Mouse (Mus musculus): ENCODE results near the gene Krtap4-13. TPM values are rescaled to one million over a fixed set of nuclear protein-coding genes. Genes with fewer than 3 reads are reported as not detected.
"Not testable (repeated sequence)": the region's sequence is repeated elsewhere in the genome, so short reads cannot be mapped to it uniquely, and the experiment has no call there.

Gene Krtap4-13
- polyA plus RNA-seq (2015; fragmentation: Nextera tagmentation; extraction: Ambion mirVana), result not detected in 2 replicates

DNA sequence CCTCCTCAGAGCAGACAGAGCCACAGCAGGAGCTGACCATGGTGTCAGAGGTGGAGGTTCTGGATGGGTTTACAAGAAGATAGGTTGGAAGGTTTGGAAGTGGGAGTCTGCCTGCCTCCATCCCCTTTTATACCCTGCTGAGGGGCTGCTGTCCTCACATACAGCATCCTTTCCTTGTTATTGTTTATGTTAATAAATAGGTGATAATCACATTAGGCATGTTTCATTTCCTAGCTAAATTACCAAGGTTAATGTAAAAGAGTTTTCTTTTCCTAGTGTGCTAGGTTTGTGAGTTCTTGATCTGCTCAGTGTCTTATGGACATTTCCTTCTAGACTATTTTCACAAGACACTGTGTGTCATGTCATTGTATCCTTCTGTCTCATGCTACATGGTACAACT is at the start of gene Krtap4-13:
Gene Krtap4-13, minus strand, starts transcription at position 101 of the 400 bp plus-strand sequence.
- not testable (repeated sequence) for H3K27ac ChIP-seq; H3K36me3 ChIP-seq; H3K27me3 ChIP-seq (replicated peaks); H3K4me1 ChIP-seq (replicated peaks); H3K4me2 ChIP-seq (replicated peaks); ATAC-seq; H3K4me3 ChIP-seq (replicated peaks); H3K9me3 ChIP-seq; H3K9ac ChIP-seq

GRCm38 (mm10) chr11:99858761-99859160 is 49.1 kb upstream of the Krtap4-13 start:
- no peak for ATAC-seq
- no peaks in the 10 kb centered on the region for H3K9me3 ChIP-seq
- H3K4me3 ChIP-seq (replicated peaks), result no peak overlapping the region
- H3K36me3 ChIP-seq, result no peaks in the 10 kb centered on the region
- no peak overlapping the region for H3K27ac ChIP-seq
- 75% methylated on average over 2 of the region's 2 CpGs for WGBS
- no peak overlapping the region for H3K4me2 ChIP-seq (replicated peaks)
- H3K4me1 ChIP-seq (replicated peaks), result no peaks in the 10 kb centered on the region
- no peak overlapping the region for H3K9ac ChIP-seq
- no peaks in the 10 kb centered on the region for H3K27me3 ChIP-seq (replicated peaks)

DNA sequence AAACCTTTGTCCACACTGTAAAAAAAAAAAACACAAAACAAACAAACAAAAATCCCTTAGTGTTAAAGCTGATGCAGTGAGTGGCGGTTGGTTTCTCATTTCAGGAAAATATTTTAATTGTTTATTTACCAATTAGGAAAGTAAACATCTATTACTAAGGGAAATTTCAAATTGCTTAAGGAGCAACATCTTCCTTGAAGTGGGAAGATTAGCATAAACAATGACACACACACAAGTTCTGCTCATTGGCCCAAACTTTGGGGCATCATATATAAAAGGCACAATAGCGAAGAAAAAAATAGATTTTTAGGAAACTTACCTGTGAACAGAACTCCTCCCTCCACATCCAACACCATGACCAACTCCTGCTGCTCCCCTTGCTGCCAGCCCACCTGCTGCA is 47.9 kb upstream of the Krtap4-13 start, which contains the start of gene Gm11568:
Gene Gm11568, plus strand, starts transcription at position 301 of the 400 bp plus-strand sequence.
- Histone ChIP-seq H3K4me2 (replicated peaks) (no peak within 1 kb of the TSS), H3K4me1 (replicated peaks) (no peaks in the 10 kb centered on the region), H3K9me3 (no peaks in the 10 kb centered on the region), H3K27ac (no peak within 1 kb of the TSS), H3K27me3 (replicated peaks) (no peaks in the 10 kb centered on the region), H3K9ac (no peak within 1 kb of the TSS), H3K36me3 (no peaks in the 10 kb centered on the region), H3K4me3 (replicated peaks) (no peak within 1 kb of the TSS)
- no peak for ATAC-seq
- WGBS, result 78% methylated on average over 2 of the region's 2 CpGs

- WGBS, result 59% methylated on average over 3 of the region's 3 CpGs
Observed at GRCm38 (mm10) chr11:99854121-99854520, 44.4 kb upstream of the Krtap4-13 start.

DNA sequence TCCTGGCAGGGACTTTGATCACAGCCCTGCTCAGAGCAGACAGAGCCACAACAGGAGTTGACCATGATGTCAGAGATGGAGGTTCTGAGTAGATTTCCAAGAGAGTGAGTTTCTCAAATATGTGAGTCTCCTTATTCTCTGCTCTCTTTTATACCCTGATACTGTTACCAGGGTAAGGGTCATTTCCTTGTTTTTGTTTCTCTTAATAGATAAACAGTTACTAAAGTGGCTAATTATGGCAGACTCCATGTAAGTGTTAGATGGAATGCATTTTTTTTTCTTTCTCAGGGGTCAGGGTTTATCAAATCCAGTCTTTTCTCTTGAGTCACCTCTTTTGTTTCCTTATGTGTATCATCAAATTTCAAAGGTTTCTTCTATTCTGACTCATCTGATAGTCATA is 41.8 kb upstream of the Krtap4-13 start, which contains the start of gene Krtap4-16:
Gene Krtap4-16, minus strand, starts transcription at position 101 of the 400 bp plus-strand sequence.
- Histone ChIP-seq H3K27ac (no peak within 1 kb of the TSS), H3K36me3 (no peaks in the 10 kb centered on the region), H3K27me3 (replicated peaks) (no peaks in the 10 kb centered on the region), H3K4me2 (replicated peaks) (no peak within 1 kb of the TSS), H3K4me3 (replicated peaks) (no peak within 1 kb of the TSS), H3K4me1 (replicated peaks) (no peaks in the 10 kb centered on the region), H3K9me3 (no peaks in the 10 kb centered on the region), H3K9ac (no peak within 1 kb of the TSS)
- ATAC-seq, result no peak

More at GRCm38 (mm10) chr11:99854121-99854520, 44.4 kb upstream of the Krtap4-13 start:
- Histone ChIP-seq H3K27me3 (replicated peaks) (no peaks in the 10 kb centered on the region), H3K4me3 (replicated peaks) (no peak overlapping the region), H3K27ac (no peak overlapping the region), H3K9me3 (no peaks in the 10 kb centered on the region), H3K4me1 (replicated peaks) (no peaks in the 10 kb centered on the region), H3K4me2 (replicated peaks) (no peak overlapping the region), H3K36me3 (no peaks in the 10 kb centered on the region), H3K9ac (no peak overlapping the region)
- ATAC-seq, result no peak

DNA sequence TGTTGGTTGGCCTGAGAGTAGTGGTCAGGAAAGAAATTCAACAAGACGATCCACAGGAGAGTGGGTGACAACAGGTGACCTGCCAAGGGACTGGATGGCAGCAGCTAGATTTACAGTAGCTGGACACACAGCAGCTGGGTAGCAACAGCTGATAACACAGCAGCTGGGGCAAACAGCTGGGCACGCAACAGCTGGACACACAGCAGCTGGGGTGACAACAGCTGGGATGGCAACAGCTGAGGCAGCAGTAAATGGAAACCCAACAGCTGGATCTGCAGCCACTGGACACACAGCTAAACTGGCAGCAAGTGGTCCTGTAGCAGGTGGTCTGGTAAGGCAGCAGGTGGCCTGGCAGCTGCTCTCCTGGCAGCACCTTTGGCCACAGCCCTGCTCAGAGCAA is 37.1 kb upstream of the Krtap4-13 start:
- Histone ChIP-seq H3K9ac (no peak overlapping the region), H3K27ac (no peak overlapping the region), H3K4me2 (replicated peaks) (no peak overlapping the region), H3K36me3 (no peaks in the 10 kb centered on the region), H3K4me1 (replicated peaks) (no peaks in the 10 kb centered on the region), H3K27me3 (replicated peaks) (no peaks in the 10 kb centered on the region), H3K9me3 (no peaks in the 10 kb centered on the region), H3K4me3 (replicated peaks) (no peak overlapping the region)
- ATAC-seq, result no peak
- WGBS, result 89% methylated on average over 2 of the region's 2 CpGs

DNA sequence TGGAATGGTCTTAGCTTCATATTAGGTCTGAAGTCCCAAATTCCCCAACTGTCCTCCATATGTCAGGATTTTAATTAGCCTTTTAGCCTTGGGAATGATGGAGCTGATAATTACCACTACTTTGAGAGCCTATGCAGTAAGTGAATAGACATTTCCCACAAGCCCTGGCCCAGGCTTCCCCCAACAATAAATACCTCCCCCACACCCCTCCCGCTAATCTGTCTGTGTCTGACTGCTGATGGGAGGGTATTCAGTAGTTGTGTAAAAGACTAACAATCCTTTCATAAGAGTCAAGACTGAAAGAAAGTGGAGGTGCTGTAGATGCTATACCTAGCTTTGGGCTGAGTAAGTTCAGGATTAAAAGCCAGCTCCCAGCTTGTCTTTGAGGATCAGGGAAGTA is 32.5 kb upstream of the Krtap4-13 start:
- 57% methylated on average over 1 of the region's 1 CpGs for WGBS
- H3K4me2 ChIP-seq (replicated peaks), result no peak overlapping the region
- no peaks in the 10 kb centered on the region for H3K9me3 ChIP-seq
- no peak overlapping the region for H3K4me3 ChIP-seq (replicated peaks)
- no peaks in the 10 kb centered on the region for H3K4me1 ChIP-seq (replicated peaks)
- no peaks in the 10 kb centered on the region for H3K36me3 ChIP-seq
- no peak overlapping the region for H3K27ac ChIP-seq
- H3K9ac ChIP-seq, result no peak overlapping the region
- H3K27me3 ChIP-seq (replicated peaks), result no peaks in the 10 kb centered on the region
- no peak for ATAC-seq

DNA sequence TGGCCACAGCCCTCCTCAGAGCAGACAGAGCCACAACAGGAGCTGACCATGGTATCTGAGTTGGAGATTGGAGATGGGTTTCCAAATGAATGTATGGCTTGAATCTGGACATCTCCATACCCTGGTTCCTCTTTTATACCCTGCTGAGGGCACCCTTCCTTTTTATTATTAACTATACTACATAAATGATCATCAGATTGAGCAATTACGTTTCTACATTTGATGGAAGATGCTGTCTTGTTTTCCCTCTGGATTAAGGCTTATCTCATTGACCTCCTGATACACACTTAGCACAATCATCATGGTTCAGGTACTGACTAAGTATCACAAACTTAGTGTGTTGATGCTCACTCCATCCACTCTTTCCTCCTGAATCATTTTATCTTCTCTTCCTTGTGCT is 28.3 kb upstream of the Krtap4-13 start, which contains the start of gene 2300003K06Rik:
Gene 2300003K06Rik, minus strand, starts transcription at position 101 of the 400 bp plus-strand sequence.
- Histone ChIP-seq H3K4me3 (replicated peaks) (no peak within 1 kb of the TSS), H3K27ac (no peak within 1 kb of the TSS), H3K27me3 (replicated peaks) (no peaks in the 10 kb centered on the region), H3K9me3 (no peaks in the 10 kb centered on the region), H3K9ac (no peak within 1 kb of the TSS), H3K4me2 (replicated peaks) (no peak within 1 kb of the TSS), H3K36me3 (no peaks in the 10 kb centered on the region), H3K4me1 (replicated peaks) (no peaks in the 10 kb centered on the region)
- ATAC-seq, result no peak
- 70% methylated on average over 1 of the region's 1 CpGs for WGBS

DNA sequence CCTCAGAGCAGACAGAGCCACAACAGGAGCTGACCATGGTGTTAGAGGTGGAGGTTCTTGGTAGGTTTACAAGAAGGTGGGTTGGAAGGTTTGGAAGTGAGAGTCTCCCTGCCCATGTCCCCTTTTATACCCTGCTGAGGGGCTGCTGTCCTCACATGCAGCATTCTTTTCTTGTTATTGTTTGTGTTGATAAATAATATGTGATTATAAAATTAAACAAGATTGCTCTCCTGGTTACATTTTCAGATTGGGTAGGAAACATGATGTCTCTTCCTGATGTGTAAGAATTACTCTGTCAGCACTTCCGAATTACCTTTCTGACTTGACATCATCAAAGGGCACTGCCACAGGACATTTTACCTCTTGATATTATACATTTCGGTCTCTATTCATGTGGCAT is 5.9 kb upstream of the Krtap4-13 start, which contains the start of gene Gm11564:
Gene Gm11564, minus strand, starts transcription at position 101 of the 400 bp plus-strand sequence.
- H3K9me3 ChIP-seq; H3K4me3 ChIP-seq (replicated peaks); H3K27me3 ChIP-seq (replicated peaks); H3K9ac ChIP-seq; H3K36me3 ChIP-seq; H3K4me2 ChIP-seq (replicated peaks); H3K4me1 ChIP-seq (replicated peaks); H3K27ac ChIP-seq; ATAC-seq: not testable (repeated sequence)
- 87% methylated on average over 2 of the region's 2 CpGs for WGBS

DNA sequence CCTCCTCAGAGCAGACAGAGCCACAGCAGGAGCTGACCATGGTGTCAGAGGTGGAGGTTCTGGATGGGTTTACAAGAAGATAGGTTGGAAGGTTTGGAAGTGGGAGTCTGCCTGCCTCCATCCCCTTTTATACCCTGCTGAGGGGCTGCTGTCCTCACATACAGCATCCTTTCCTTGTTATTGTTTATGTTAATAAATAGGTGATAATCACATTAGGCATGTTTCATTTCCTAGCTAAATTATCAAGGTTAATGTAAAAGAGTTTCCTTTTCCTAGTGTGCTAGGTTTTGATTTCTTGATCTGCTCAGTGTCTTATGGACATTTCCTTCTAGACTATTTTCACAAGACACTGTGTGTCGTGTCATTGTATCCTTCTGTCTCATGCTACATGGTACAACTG is 5.3 kb downstream of the Krtap4-13 start, which contains the start of gene Gm11554:
Gene Gm11554, minus strand, starts transcription at position 101 of the 400 bp plus-strand sequence.
- not testable (repeated sequence) for H3K27me3 ChIP-seq (replicated peaks); H3K27ac ChIP-seq; H3K9me3 ChIP-seq; H3K4me3 ChIP-seq (replicated peaks); H3K4me2 ChIP-seq (replicated peaks); H3K4me1 ChIP-seq (replicated peaks); H3K36me3 ChIP-seq; H3K9ac ChIP-seq; ATAC-seq
- no CpG with 5 or more reads among the region's 1 CpGs for WGBS

- not testable (repeated sequence) for H3K4me2 ChIP-seq (replicated peaks); H3K4me3 ChIP-seq (replicated peaks); H3K9me3 ChIP-seq; H3K36me3 ChIP-seq; H3K9ac ChIP-seq; H3K27me3 ChIP-seq (replicated peaks); H3K4me1 ChIP-seq (replicated peaks); ATAC-seq; H3K27ac ChIP-seq
- WGBS, result no CpG with 5 or more reads among the region's 1 CpGs
Observed at GRCm38 (mm10) chr11:99798832-99799231, 10.9 kb downstream of the Krtap4-13 start, which contains the start of gene Gm11569. TSS of gene Gm11569 (minus strand) at chr11:99798932.

- Histone ChIP-seq H3K27ac (no peak within 1 kb of the TSS), H3K27me3 (replicated peaks) (no peaks in the 10 kb centered on the region), H3K9me3 (no peaks in the 10 kb centered on the region), H3K36me3 (no peaks in the 10 kb centered on the region), H3K9ac (no peak within 1 kb of the TSS), H3K4me1 (replicated peaks) (no peaks in the 10 kb centered on the region), H3K4me2 (replicated peaks) (no peak within 1 kb of the TSS), H3K4me3 (replicated peaks) (no peak within 1 kb of the TSS)
- WGBS, result 75% methylated on average over 2 of the region's 2 CpGs
- no peak for ATAC-seq
Observed at GRCm38 (mm10) chr11:99793367-99793766, 16.3 kb downstream of the Krtap4-13 start, which contains the start of gene Gm11596. TSS of gene Gm11596 (minus strand) at chr11:99793467.

- not testable (repeated sequence) for H3K27me3 ChIP-seq (replicated peaks); H3K9ac ChIP-seq; H3K36me3 ChIP-seq; ATAC-seq; H3K9me3 ChIP-seq; H3K4me2 ChIP-seq (replicated peaks); H3K4me3 ChIP-seq (replicated peaks); H3K4me1 ChIP-seq (replicated peaks); H3K27ac ChIP-seq
Observed at GRCm38 (mm10) chr11:99784900-99785299, 24.8 kb downstream of the Krtap4-13 start, which contains the start of gene Krtap4-9. TSS of gene Krtap4-9 (plus strand) at chr11:99785200.

Data from intestine, embryonic 15.5 days (tissue).